Mouse (Mus musculus) CH12.LX (cell line): Measurements from ENCODE around the gene Tacc2.

Experiments used
- CTCF ChIP-seq, 2 experiments: IDR thresholded peaks in 1 of 2; conservative IDR thresholded peaks in 1 of 2; 2 replicates each; pipeline ENCODE4 v1.5.1; 2011 to 2012; ENCODE audit warnings: low read depth in 2 of 2, low read length in 2 of 2, improper control_type of control experiment in 1 of 2, inconsistent platforms in 1 of 2, mild to moderate bottlenecking in 1 of 2, moderate library complexity in 1 of 2
- E2F4 ChIP-seq: IDR thresholded peaks from 2 replicates; pipeline ENCODE4 v1.6.1; 2011; ENCODE audit warnings: low read depth, low read length, improper control_type of control experiment; ENCODE audit not compliant: insufficient replicate concordance
- EP300 ChIP-seq: IDR thresholded peaks from 2 replicates; pipeline ENCODE4 v1.6.1; 2011; ENCODE audit warnings: low read length, improper control_type of control experiment
- JUN ChIP-seq: IDR thresholded peaks from 2 replicates; pipeline ENCODE4 v1.6.1; 2011; ENCODE audit warnings: low read depth, mild to moderate bottlenecking, low read length, improper control_type of control experiment, moderate library complexity; ENCODE audit not compliant: insufficient read depth
- MAFK ChIP-seq: IDR thresholded peaks from 2 replicates; pipeline ENCODE4 v1.6.1; 2011; ENCODE audit warnings: low read length, improper control_type of control experiment; ENCODE audit not compliant: insufficient replicate concordance
- MAZ ChIP-seq: IDR thresholded peaks from 2 replicates; pipeline ENCODE4 v1.6.1; 2012; ENCODE audit warnings: low read depth, mild to moderate bottlenecking, inconsistent platforms, low read length, improper control_type of control experiment, moderate library complexity
- NRF1 ChIP-seq: IDR thresholded peaks from 2 replicates; pipeline ENCODE4 v1.6.1; 2014; ENCODE audit warnings: low read depth, mild to moderate bottlenecking, inconsistent platforms, low read length, improper control_type of control experiment, moderate library complexity
- POLR2A ChIP-seq: IDR thresholded peaks from 2 replicates; pipeline ENCODE4 v1.6.1; 2011; ENCODE audit warnings: low read depth, mild to moderate bottlenecking, improper control_type of control experiment, low read length
- POLR2AphosphoS2 ChIP-seq: IDR thresholded peaks from 2 replicates; pipeline ENCODE4 v1.6.1; 2011; ENCODE audit warnings: low read depth, low read length, improper control_type of control experiment
- TCF12 ChIP-seq: IDR thresholded peaks from 2 replicates; pipeline ENCODE4 v1.6.1; 2014; ENCODE audit warnings: low read depth, mild to moderate bottlenecking, inconsistent platforms, low read length, improper control_type of control experiment
- UBTF ChIP-seq: IDR thresholded peaks from 2 replicates; pipeline ENCODE4 v1.6.1; 2012; ENCODE audit warnings: low read depth, mild to moderate bottlenecking, inconsistent platforms, low read length, improper control_type of control experiment, moderate library complexity
- USF1 ChIP-seq: IDR thresholded peaks from 2 replicates; pipeline ENCODE4 v1.6.1; 2014; ENCODE audit warnings: low read depth, mild to moderate bottlenecking, inconsistent platforms, low read length, improper control_type of control experiment
- USF2 ChIP-seq: conservative IDR thresholded peaks from 2 replicates; pipeline ENCODE4 v1.6.1; 2011; ENCODE audit warnings: low read depth, low read length, improper control_type of control experiment
- ZNF384 ChIP-seq: IDR thresholded peaks from 2 replicates; pipeline ENCODE4 v1.6.1; 2012; ENCODE audit warnings: low read depth, low read length, improper control_type of control experiment, inconsistent platforms

- TF ChIP-seq USF1: no peak
- TF ChIP-seq JUN: no peak
- no peak for TF ChIP-seq NRF1
- no peak for TF ChIP-seq CTCF (conservative IDR thresholded peaks at IDR 0.05 in 1 of 2, IDR thresholded peaks at IDR 0.05 in 1 of 2; ENCODE audit: low read depth in 2 of 2, low read length in 2 of 2)
- no peak for TF ChIP-seq E2F4
- no peak for TF ChIP-seq POLR2A
- TF ChIP-seq POLR2AphosphoS2: no peak
- TF ChIP-seq UBTF: no peak
- no peak for TF ChIP-seq EP300
- TF ChIP-seq MAZ: no peak
- no peak for TF ChIP-seq TCF12
- no peak for TF ChIP-seq USF2
- TF ChIP-seq MAFK: no peak
- TF ChIP-seq ZNF384: no peak
These were observed 51.4 kb downstream of the Tacc2 start for GRCm38 (mm10) chr7:130628601-130629000.
